Mouse (Mus musculus): Measurements from ENCODE around the gene Dtnbp1. TPM values are rescaled to one million over a fixed set of nuclear protein-coding genes. Genes with fewer than 3 reads are reported as not detected.

The Dtnbp1 gene
- total and polyA plus RNA-seq, 2 experiments: 32.5 to 57.4 TPM

- DNase-seq (ENCODE audit: extremely low read depth, low read depth, low spot score): no peak
- H3K79me2 ChIP-seq (ENCODE audit: control insufficient read depth, insufficient read depth, low read length): peaks cover 12% of the 10 kb centered on the region
- H3K27me3 ChIP-seq (ENCODE audit: control insufficient read depth, insufficient read depth, low read length): no peaks in the 10 kb centered on the region
- no peak overlapping the region for H3K27ac ChIP-seq (replicated peaks; ENCODE audit: insufficient read depth, low read depth, low read length)
- 79% methylated on average over 4 of the region's 4 CpGs for WGBS
- H3K4me3 ChIP-seq (ENCODE audit: insufficient read depth, low read depth, low read length): no peak overlapping the region
- H3K9ac ChIP-seq (ENCODE audit: low read depth, low read length): no peak overlapping the region
- H3K4me1 ChIP-seq (ENCODE audit: control insufficient read depth, insufficient read depth, low read length): no peaks in the 10 kb centered on the region
- peaks cover 25% of the 10 kb centered on the region for H3K36me3 ChIP-seq (ENCODE audit: control insufficient read depth, insufficient read depth, low read length)
- TF ChIP-seq POLR2A (IDR thresholded peaks at IDR 0.05; ENCODE audit: extremely low read depth, insufficient read depth, low read length) (no peak), CTCF (IDR thresholded peaks at IDR 0.05; ENCODE audit: low read depth, low read length) (no peak)
Measured at GRCm38 (mm10) chr13:44991936-44992335, 10.0 kb downstream of the Dtnbp1 start.

- Histone ChIP-seq H3K27ac (replicated peaks; ENCODE audit: insufficient read depth, low read depth, low read length) (no peak overlapping the region), H3K79me2 (ENCODE audit: control insufficient read depth, insufficient read depth, low read length) (peaks cover 6% of the 10 kb centered on the region), H3K36me3 (ENCODE audit: control insufficient read depth, insufficient read depth, low read length) (peaks cover 25% of the 10 kb centered on the region), H3K27me3 (ENCODE audit: control insufficient read depth, insufficient read depth, low read length) (no peaks in the 10 kb centered on the region), H3K9ac (ENCODE audit: low read depth, low read length) (no peak overlapping the region), H3K4me3 (ENCODE audit: insufficient read depth, low read depth, low read length) (no peak overlapping the region), H3K4me1 (ENCODE audit: control insufficient read depth, insufficient read depth, low read length) (no peaks in the 10 kb centered on the region)
- TF ChIP-seq CTCF (IDR thresholded peaks at IDR 0.05; ENCODE audit: low read depth, low read length) (no peak), POLR2A (IDR thresholded peaks at IDR 0.05; ENCODE audit: extremely low read depth, insufficient read depth, low read length) (no peak)
- 81% methylated on average over 7 of the region's 7 CpGs for WGBS
- peak; percentile 10 for DNase-seq (ENCODE audit: extremely low read depth, low read depth, low spot score)
Measured at GRCm38 (mm10) chr13:44990073-44990682, 11.8 kb downstream of the Dtnbp1 start.

- Histone ChIP-seq H3K9ac (ENCODE audit: low read depth, low read length) (no peak overlapping the region), H3K36me3 (ENCODE audit: control insufficient read depth, insufficient read depth, low read length) (peaks cover 24% of the 10 kb centered on the region), H3K4me3 (ENCODE audit: insufficient read depth, low read depth, low read length) (no peak overlapping the region), H3K4me1 (ENCODE audit: control insufficient read depth, insufficient read depth, low read length) (no peaks in the 10 kb centered on the region), H3K79me2 (ENCODE audit: control insufficient read depth, insufficient read depth, low read length) (peaks cover 6% of the 10 kb centered on the region), H3K27ac (replicated peaks; ENCODE audit: insufficient read depth, low read depth, low read length) (no peak overlapping the region), H3K27me3 (ENCODE audit: control insufficient read depth, insufficient read depth, low read length) (no peaks in the 10 kb centered on the region)
- WGBS: 75% methylated on average over 2 of the region's 2 CpGs
- TF ChIP-seq POLR2A (IDR thresholded peaks at IDR 0.05; ENCODE audit: extremely low read depth, insufficient read depth, low read length) (no peak), CTCF (IDR thresholded peaks at IDR 0.05; ENCODE audit: low read depth, low read length) (no peak)
- no peak for DNase-seq (ENCODE audit: extremely low read depth, low read depth, low spot score)
Measured at GRCm38 (mm10) chr13:44986352-44986751, 15.6 kb downstream of the Dtnbp1 start.

GRCm38 (mm10) chr13:44985321-44985720 is 16.6 kb downstream of the Dtnbp1 start:
- no peak for TF ChIP-seq POLR2A (IDR thresholded peaks at IDR 0.05; ENCODE audit: extremely low read depth, insufficient read depth, low read length)
- TF ChIP-seq CTCF (IDR thresholded peaks at IDR 0.05; ENCODE audit: low read depth, low read length): no peak
- no peak for DNase-seq (ENCODE audit: extremely low read depth, low read depth, low spot score)
- WGBS: 73% methylated on average over 2 of the region's 2 CpGs
- no peaks in the 10 kb centered on the region for H3K27me3 ChIP-seq (ENCODE audit: control insufficient read depth, insufficient read depth, low read length)
- H3K4me3 ChIP-seq (ENCODE audit: insufficient read depth, low read depth, low read length): no peak overlapping the region
- peaks cover 5% of the 10 kb centered on the region for H3K79me2 ChIP-seq (ENCODE audit: control insufficient read depth, insufficient read depth, low read length)
- H3K27ac ChIP-seq (replicated peaks; ENCODE audit: insufficient read depth, low read depth, low read length): no peak overlapping the region
- no peak overlapping the region for H3K9ac ChIP-seq (ENCODE audit: low read depth, low read length)
- no peaks in the 10 kb centered on the region for H3K4me1 ChIP-seq (ENCODE audit: control insufficient read depth, insufficient read depth, low read length)
- H3K36me3 ChIP-seq (ENCODE audit: control insufficient read depth, insufficient read depth, low read length): peaks cover 20% of the 10 kb centered on the region

- 86% methylated on average over 5 of the region's 5 CpGs for WGBS
- TF ChIP-seq CTCF (IDR thresholded peaks at IDR 0.05; ENCODE audit: low read depth, low read length) (no peak), POLR2A (IDR thresholded peaks at IDR 0.05; ENCODE audit: extremely low read depth, insufficient read depth, low read length) (no peak)
- H3K4me3 ChIP-seq (ENCODE audit: insufficient read depth, low read depth, low read length): no peak overlapping the region
- H3K79me2 ChIP-seq (ENCODE audit: control insufficient read depth, insufficient read depth, low read length): peaks cover 3% of the 10 kb centered on the region; the same call in 1 of the 2 replicates
- H3K27ac ChIP-seq (replicated peaks; ENCODE audit: insufficient read depth, low read depth, low read length): no peak overlapping the region
- no peaks in the 10 kb centered on the region for H3K27me3 ChIP-seq (ENCODE audit: control insufficient read depth, insufficient read depth, low read length)
- peaks cover 16% of the 10 kb centered on the region for H3K36me3 ChIP-seq (ENCODE audit: control insufficient read depth, insufficient read depth, low read length)
- no peak for DNase-seq (ENCODE audit: extremely low read depth, low read depth, low spot score)
- H3K4me1 ChIP-seq (ENCODE audit: control insufficient read depth, insufficient read depth, low read length): 0 out of 2 replicates have a peak, but pooled peaks cover 1% of the 10 kb centered on the region
- H3K9ac ChIP-seq (ENCODE audit: low read depth, low read length): no peak overlapping the region
Measured at GRCm38 (mm10) chr13:44983635-44984401, 18.1 kb downstream of the Dtnbp1 start.

- H3K9ac ChIP-seq (ENCODE audit: low read depth, low read length): no peak overlapping the region
- no peak overlapping the region for H3K4me3 ChIP-seq (ENCODE audit: insufficient read depth, low read depth, low read length)
- peaks cover 11% of the 10 kb centered on the region for H3K36me3 ChIP-seq (ENCODE audit: control insufficient read depth, insufficient read depth, low read length)
- TF ChIP-seq CTCF (IDR thresholded peaks at IDR 0.05; ENCODE audit: low read depth, low read length) (no peak), POLR2A (IDR thresholded peaks at IDR 0.05; ENCODE audit: extremely low read depth, insufficient read depth, low read length) (no peak)
- peaks cover 3% of the 10 kb centered on the region; the same call in 1 of the 2 replicates for H3K79me2 ChIP-seq (ENCODE audit: control insufficient read depth, insufficient read depth, low read length)
- 93% methylated on average over 7 of the region's 7 CpGs for WGBS
- H3K27me3 ChIP-seq (ENCODE audit: control insufficient read depth, insufficient read depth, low read length): no peaks in the 10 kb centered on the region
- DNase-seq (ENCODE audit: extremely low read depth, low read depth, low spot score): no peak
- 0 out of 2 replicates have a peak, but pooled peaks cover 2% of the 10 kb centered on the region for H3K4me1 ChIP-seq (ENCODE audit: control insufficient read depth, insufficient read depth, low read length)
- no peak overlapping the region for H3K27ac ChIP-seq (replicated peaks; ENCODE audit: insufficient read depth, low read depth, low read length)
Measured at GRCm38 (mm10) chr13:44982799-44983198, 19.1 kb downstream of the Dtnbp1 start.

All from liver, adult 2 months (tissue).